Mouse (Mus musculus): ENCODE measurements around the gene H2afv.

DNA sequence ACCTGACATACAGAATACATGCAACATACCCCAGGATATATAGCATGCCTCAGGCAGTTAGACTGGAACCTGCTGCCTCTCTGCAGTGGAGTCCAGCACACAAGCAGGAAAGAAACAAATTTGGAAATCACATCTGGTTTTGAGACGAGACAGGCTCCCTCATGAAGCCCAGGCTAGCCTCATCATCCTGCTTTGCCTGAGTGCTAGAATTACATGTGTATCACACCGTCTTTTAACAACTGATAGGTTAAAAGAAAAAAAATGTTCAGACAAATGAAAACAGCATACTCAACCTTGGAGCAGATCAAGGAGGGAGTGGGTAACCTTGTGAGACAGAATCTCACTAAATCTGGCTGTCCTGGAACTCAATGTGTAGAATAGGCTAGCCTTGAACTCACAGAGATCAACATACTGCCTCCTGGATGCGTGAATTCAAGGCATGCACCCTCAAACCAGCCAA is 37.1 kb downstream of the H2afv start:
- TF ChIP-seq POLR2A (IDR thresholded peaks at IDR 0.05; ENCODE audit: extremely low read depth, insufficient read depth, low read length) = no peak
- TF ChIP-seq CTCF (IDR thresholded peaks at IDR 0.05; ENCODE audit: low read depth, low read length) = no peak

All from liver, adult 2 months (tissue).